Mouse (Mus musculus) large intestine, adult 2 months (tissue): ENCODE data around the gene Cep57l1. TPM values are rescaled to one million over a fixed set of nuclear protein-coding genes. Genes with fewer than 3 reads are reported as not detected.
"Not testable (repeated sequence)": the region's sequence is repeated elsewhere in the genome, so short reads cannot be mapped to it uniquely, and the experiment has no call there.

Experiments used
- DNase-seq: peaks from one replicate; pipeline ENCODE4 v3.0.0-alpha.2; 2012; ENCODE audit warnings: low read depth, low spot score
- WGBS: fragments of 180-500 bp; shearing (Covaris S2); methylation state at CpG from one replicate; pipeline ENCODE4 v1.1.7; 2018; 5-methylcytosine and 5-hydroxymethylcytosine counted together
- polyA plus RNA-seq: library from polyadenylated mRNA; depleted of rRNA; stranded (reverse); fragments of >200 nt; gene quantifications from 2 replicates; pipeline ENCODE4 v1.2.3, GENCODE M21; 2012; rRNA removed

Cep57l1 gene
- 1.5 TPM in 2 replicates for polyA plus RNA-seq

GRCm38 (mm10) chr10:41809771-41810563 is at the start of gene Cep57l1, which contains the start of gene Sesn1:
Gene Cep57l1, minus strand, starts transcription at chr10:41809871.
Gene Sesn1, plus strand, starts transcription at chr10:41809935.
- peak; percentile 42 for DNase-seq
- WGBS, result under 1% methylated on average over 69 of the region's 69 CpGs

- no peak for DNase-seq
- WGBS, result 97% methylated on average over 2 of the region's 2 CpGs
Measured at GRCm38 (mm10) chr10:41848721-41849120, 39.0 kb upstream of the Cep57l1 start.

DNA sequence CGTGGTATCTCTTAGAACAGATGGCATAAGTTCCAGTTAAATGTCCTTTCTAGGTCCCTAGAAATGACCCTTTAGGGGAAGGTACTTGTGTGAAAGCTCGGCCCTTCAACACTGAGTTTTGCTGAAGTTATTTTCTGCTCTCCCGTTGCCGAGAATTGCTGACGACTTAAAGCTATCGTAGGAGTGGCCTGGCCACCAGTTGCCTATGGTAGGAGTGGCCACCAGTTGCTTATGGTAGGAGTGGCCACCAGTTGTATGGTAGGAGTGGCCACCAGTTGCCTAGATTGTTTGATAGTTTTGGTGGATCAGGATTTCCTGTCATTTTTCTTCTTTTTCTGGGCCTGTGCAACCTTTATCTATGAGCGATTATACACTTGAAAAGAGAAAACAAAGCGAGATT is 38.1 kb upstream of the Cep57l1 start:
- WGBS, result 95% methylated on average over 8 of the region's 8 CpGs
- DNase-seq, result no peak

DNA sequence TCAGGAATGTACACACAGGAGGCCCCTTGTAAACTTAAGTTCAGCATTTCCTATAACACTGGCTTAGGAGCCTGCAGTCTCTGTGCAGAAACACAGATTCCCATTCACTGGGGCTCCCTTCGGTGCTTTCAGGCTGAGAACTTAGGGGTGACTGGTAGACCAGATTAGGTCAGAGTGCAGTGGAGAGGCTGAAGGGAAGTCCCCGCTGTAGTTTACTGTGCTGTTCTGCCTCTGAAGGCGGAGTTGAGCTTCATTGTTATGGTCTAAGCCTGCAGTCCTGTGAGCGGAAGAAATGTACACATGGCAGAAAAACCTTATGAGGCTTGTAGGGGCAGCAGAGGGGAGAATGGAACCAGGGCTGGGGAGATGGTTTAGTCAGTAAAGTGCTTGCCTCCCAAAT is 29.2 kb upstream of the Cep57l1 start:
- DNase-seq, result no peak
- WGBS, result 71% methylated on average over 4 of the region's 4 CpGs

- WGBS, result 79% methylated on average over 2 of the region's 2 CpGs
- no peak for DNase-seq
Measured at GRCm38 (mm10) chr10:41834131-41834530, 24.5 kb upstream of the Cep57l1 start.

- WGBS, result 78% methylated on average over 6 of the region's 6 CpGs
- DNase-seq, result no peak
Measured at GRCm38 (mm10) chr10:41832191-41832590, 22.5 kb upstream of the Cep57l1 start.

DNA sequence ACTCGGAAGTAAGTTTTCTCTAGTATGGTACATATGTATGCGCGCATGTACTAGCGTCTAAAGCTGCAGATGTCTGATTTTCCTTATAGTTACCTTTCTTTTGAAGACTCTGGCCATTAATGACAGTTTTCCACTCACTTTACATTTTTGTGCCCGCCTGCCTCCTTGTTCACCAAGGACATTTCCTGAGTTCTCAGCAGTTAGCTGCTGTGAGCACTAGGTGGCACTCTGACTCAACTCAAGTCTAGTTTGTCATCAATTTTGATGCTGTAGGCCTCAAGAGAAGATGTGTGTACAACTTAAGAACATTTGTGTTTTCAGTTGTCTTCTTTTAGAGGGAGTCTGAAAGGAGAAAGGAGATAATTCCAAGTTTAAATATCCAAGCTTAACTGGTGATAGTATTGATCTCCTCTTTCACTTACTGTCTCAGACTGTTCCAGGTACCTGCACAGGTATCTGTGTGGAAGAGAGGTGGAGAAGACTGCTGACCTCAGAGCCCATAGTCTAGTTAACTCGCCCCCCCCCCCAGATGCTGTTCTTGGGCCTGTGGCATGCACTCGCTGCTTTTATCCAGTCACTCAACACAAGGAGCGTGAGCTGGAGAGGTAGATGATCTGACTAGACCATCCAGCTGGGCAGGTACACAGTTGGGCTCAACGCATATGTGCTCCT is 21.3 kb upstream of the Cep57l1 start:
- DNase-seq, result peak; percentile 38
- WGBS, result 56% methylated on average over 9 of the region's 9 CpGs

GRCm38 (mm10) chr10:41830445-41830844 is 20.8 kb upstream of the Cep57l1 start:
- WGBS, result 50% methylated on average over 4 of the region's 4 CpGs
- no peak for DNase-seq

- 80% methylated on average over 2 of the region's 2 CpGs for WGBS
Measured at GRCm38 (mm10) chr10:41829980-41830379, 20.3 kb upstream of the Cep57l1 start.

GRCm38 (mm10) chr10:41829191-41829590 is 19.5 kb upstream of the Cep57l1 start:
- 87% methylated on average over 5 of the region's 5 CpGs for WGBS

More at GRCm38 (mm10) chr10:41829980-41830379, 20.3 kb upstream of the Cep57l1 start:
- no peak for DNase-seq

DNA sequence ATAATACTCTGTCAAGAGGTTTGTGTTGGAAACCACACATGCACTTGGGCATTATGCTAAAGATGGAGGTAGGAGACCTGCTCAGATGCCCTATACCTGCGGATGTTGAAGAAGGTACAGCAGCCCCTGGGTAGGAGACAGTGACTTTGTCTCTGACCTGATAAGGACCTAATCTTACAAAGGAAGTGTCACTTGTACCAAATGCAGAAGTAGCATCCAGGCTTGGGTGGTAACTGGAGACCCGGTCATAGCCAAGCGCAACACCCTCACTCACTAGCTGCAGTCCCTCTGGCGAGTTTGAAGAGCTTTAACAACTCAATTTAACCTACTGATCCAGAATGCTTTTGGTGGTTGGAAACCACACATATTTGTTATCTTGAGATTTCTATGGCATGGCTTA is 18.1 kb upstream of the Cep57l1 start:
- DNase-seq, result no peak
- WGBS, result 91% methylated on average over 4 of the region's 4 CpGs

More at GRCm38 (mm10) chr10:41829191-41829590, 19.5 kb upstream of the Cep57l1 start:
- DNase-seq, result no peak

DNA sequence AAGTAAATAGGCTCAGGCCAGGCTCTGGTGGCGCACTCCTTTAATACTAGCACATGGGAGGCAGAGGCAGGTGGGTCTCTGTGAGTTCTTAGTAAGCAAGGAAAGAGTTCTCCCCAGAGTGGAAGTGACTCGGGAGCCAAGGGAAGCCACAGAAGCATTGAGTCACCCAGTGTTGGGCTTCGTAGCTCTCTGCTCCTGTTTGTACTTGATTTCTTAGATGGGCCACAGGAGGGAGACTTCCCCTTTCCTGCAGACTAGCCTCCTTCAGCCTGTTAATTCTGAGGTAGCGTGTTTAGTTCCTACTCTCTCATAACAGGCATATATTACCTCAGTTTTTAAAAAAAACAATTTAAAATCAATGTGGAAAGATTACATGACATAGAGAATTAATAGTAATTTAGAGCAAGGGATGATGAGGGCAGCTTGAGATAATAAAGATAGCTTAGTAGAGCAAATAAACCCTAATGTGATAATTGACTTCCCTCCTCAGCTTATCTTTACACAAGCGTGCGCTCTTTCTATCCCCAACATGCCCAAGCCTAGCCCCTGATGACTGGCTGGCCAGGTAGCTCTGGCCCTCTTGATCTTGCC is 16.9 kb upstream of the Cep57l1 start:
- 82% methylated on average over 6 of the region's 6 CpGs for WGBS
- DNase-seq, result no peak

DNA sequence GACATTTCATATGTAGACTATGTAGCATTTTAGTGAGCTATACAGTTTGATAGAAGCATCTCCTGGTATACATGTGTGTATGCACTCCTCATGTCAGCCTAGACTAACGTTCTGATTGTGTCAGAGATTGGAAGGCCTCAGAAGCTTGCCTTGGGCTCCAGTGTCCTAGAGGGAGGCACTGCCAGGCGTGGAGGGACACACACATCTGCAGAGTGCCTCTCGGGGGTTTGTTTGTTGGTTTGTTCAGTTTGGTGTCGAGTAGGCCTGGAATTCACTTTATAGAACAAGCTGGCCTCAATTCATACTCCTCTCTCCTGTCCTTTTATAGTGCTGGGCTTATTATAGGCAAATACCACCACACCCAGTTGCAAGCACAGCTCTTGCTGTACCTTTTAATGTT is 16.3 kb upstream of the Cep57l1 start:
- no peak for DNase-seq
- 60% methylated on average over 4 of the region's 4 CpGs for WGBS

- whole genome bisulfite sequencing, result 87% methylated on average over 10 of the region's 10 CpGs
- DNase-seq, result no peak
Measured at GRCm38 (mm10) chr10:41825041-41825440, 15.4 kb upstream of the Cep57l1 start.

DNA sequence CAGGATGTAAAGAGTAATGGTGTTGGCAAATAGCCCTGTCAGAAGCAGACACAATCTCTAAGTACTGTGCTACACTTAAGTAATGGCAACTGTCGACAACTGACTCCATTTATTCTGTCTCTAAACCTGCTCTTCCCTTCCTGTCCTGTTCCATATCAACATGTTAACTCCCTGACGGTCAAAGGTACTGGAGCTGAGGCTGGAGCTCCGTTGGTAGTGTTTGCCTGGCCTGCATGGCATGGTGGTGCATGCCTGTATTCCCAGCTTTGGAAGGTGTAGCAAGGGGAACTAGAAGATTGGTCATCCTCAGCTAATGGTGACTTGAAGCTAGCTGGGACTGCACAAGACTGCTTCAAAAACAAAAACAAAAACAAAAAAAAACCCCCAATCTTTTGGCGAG is 14.2 kb upstream of the Cep57l1 start:
- WGBS, result 82% methylated on average over 4 of the region's 4 CpGs
- DNase-seq, result no peak

- not testable (repeated sequence) for DNase-seq
- 91% methylated on average over 4 of the region's 4 CpGs for WGBS
Measured at GRCm38 (mm10) chr10:41823282-41823675, 13.6 kb upstream of the Cep57l1 start.

- 68% methylated on average over 5 of the region's 5 CpGs for WGBS
- no peak for DNase-seq
Measured at GRCm38 (mm10) chr10:41822573-41823281, 13.1 kb upstream of the Cep57l1 start.

GRCm38 (mm10) chr10:41821171-41821570 is 11.5 kb upstream of the Cep57l1 start:
- DNase-seq, result no peak
- WGBS, result 70% methylated on average over 6 of the region's 6 CpGs

DNA sequence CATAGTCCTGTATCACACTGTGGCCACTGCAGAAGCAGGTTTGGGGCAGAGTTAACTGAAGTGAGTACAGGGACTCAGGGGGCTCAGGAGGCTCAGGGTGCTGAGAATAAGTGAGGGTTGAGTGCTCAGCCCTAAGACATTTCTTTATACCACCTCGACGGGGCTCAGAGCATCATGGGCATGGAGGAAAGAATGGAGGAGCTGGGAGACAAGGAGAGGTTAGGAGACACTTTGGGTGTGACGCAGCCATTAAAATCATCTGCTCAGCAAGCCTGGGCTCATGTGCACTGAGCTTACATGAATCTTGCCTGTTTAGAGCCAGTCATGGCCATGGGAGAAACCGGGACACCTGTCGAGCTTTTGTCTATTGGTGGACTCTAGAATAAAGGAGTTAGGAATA is 10.7 kb upstream of the Cep57l1 start:
- WGBS, result 96% methylated on average over 5 of the region's 5 CpGs
- no peak for DNase-seq

GRCm38 (mm10) chr10:41819307-41819706 is 9.6 kb upstream of the Cep57l1 start:
- no peak for DNase-seq
- WGBS, result 76% methylated on average over 3 of the region's 3 CpGs
